In genomic region chr19:10066189-10066500, GRCm38 (mm10) we compare ENCODE assay signal across 22 mouse cellular contexts. TPM values are rescaled to one million over a fixed set of nuclear protein-coding genes. Genes with fewer than 3 reads are reported as not detected.
DNase-seq lines count a peak whose midpoint lies in the region; ATAC-seq and TF ChIP-seq lines count a peak whose summit lies in the region.
"Had no signal": no experiment of that assay in that cellular context is flagged by ENCODE, and none has a peak within 500 bp of the region (broad histone marks: within the 10 kb centered on the region; RNA-seq: fewer than 3 reads in every experiment).

No protein-coding gene starts in this region.

- ATAC-seq in intestine, embryonic 15.5 days, result 0 out of 2 replicates have a peak, but pooled peaks have one; percentile 6
- no peak for ATAC-seq in liver, embryonic 12.5 days
- peak; percentile 9; the same call in 1 of the 2 replicates for ATAC-seq in megakaryocyte-erythroid progenitor cell, adult 5-6 weeks (replicated peaks; ENCODE audit: low FRiP score, low TSS enrichment, poor library complexity, severe bottlenecking)
- ATAC-seq: activated CD4-positive, CD25-positive, alpha-beta regulatory T cell, adult 4 months; forebrain, postnatal 0 days; hindbrain, postnatal 0 days; Patski had no signal

- H3K4me2 ChIP-seq in intestine, embryonic 15.5 days (replicated peaks), result no peak overlapping the region
- H3K4me2 ChIP-seq in liver, embryonic 12.5 days, result no peak overlapping the region
- H3K4me2 ChIP-seq: embryonic facial prominence, embryonic 13.5 days; forebrain, embryonic 12.5 days; heart, embryonic 11.5 days; heart, embryonic 15.5 days; hindbrain, embryonic 13.5 days had no signal

- no peak for TF ChIP-seq POLR2A in liver, adult 2 months (IDR thresholded peaks at IDR 0.05; ENCODE audit: extremely low read depth, insufficient read depth, low read length)

- no peak for TF ChIP-seq CTCF in liver, adult 2 months (IDR thresholded peaks at IDR 0.05; ENCODE audit: low read depth, low read length)

- H3K27me3 ChIP-seq in liver, adult 2 months (ENCODE audit: control insufficient read depth, insufficient read depth, low read length), result no peaks in the 10 kb centered on the region
- H3K27me3 ChIP-seq in intestine, embryonic 15.5 days (replicated peaks), result no peaks in the 10 kb centered on the region
- no peaks in the 10 kb centered on the region for H3K27me3 ChIP-seq in liver, embryonic 12.5 days (replicated peaks)
- H3K27me3 ChIP-seq: embryonic facial prominence, embryonic 13.5 days; forebrain, embryonic 12.5 days; heart, embryonic 15.5 days; hindbrain, embryonic 13.5 days; Patski had no signal

- WGBS in liver, adult 2 months, result 81% methylated on average over 4 of the region's 4 CpGs
- 86% methylated on average over 4 of the region's 4 CpGs for WGBS in intestine, embryonic 15.5 days
- WGBS in liver, embryonic 12.5 days (ENCODE audit: insufficient replicate concordance), result 64% methylated on average over 4 of the region's 4 CpGs

- DNase-seq in liver, adult 2 months (ENCODE audit: extremely low read depth, low read depth, low spot score), result no peak
- no peak for DNase-seq in liver
- DNase-seq in layer of hippocampus, adult 8-10 months (ENCODE audit: low spot score in 2 of 2), result no peak
- no peak for DNase-seq in right cerebral cortex, postnatal 36 days (ENCODE audit: low spot score in 2 of 2)
- DNase-seq in cerebellum, adult 8-10 months, result no peak
- DNase-seq: adrenal gland, postnatal 25 days; cerebellum, adult 18-20 months; cerebellum, postnatal 10 days; forebrain, postnatal 0 days; gastrocnemius, postnatal 25 days; heart, postnatal 14 days had no signal

- H3K9me3 ChIP-seq in intestine, embryonic 15.5 days, result no peaks in the 10 kb centered on the region
- H3K9me3 ChIP-seq in liver, embryonic 12.5 days (replicated peaks), result no peaks in the 10 kb centered on the region
- H3K9me3 ChIP-seq: embryonic facial prominence, embryonic 13.5 days; forebrain, embryonic 12.5 days; heart, embryonic 15.5 days; hindbrain, embryonic 13.5 days had no signal

- peaks cover 52% of the 10 kb centered on the region for H3K4me1 ChIP-seq in liver, adult 2 months (ENCODE audit: control insufficient read depth, insufficient read depth, low read length)
- H3K4me1 ChIP-seq in intestine, embryonic 15.5 days (replicated peaks), result peaks cover 4% of the 10 kb centered on the region
- H3K4me1 ChIP-seq in liver, embryonic 12.5 days, result peaks cover 60% of the 10 kb centered on the region
- H3K4me1 ChIP-seq: embryonic facial prominence, embryonic 13.5 days had no signal

- no peak overlapping the region for H3K4me3 ChIP-seq in liver, adult 2 months (ENCODE audit: insufficient read depth, low read depth, low read length)
- no peak overlapping the region for H3K4me3 ChIP-seq in intestine, embryonic 15.5 days (replicated peaks)
- H3K4me3 ChIP-seq in liver, embryonic 12.5 days, result no peak overlapping the region
- H3K4me3 ChIP-seq: embryonic facial prominence, embryonic 13.5 days; forebrain, embryonic 12.5 days; heart, embryonic 15.5 days; hindbrain, embryonic 13.5 days had no signal

- H3K27ac ChIP-seq in liver, adult 2 months (replicated peaks; ENCODE audit: insufficient read depth, low read depth, low read length), result peak overlapping the region; percentile 37
- H3K27ac ChIP-seq in intestine, embryonic 15.5 days, result 0 out of 2 replicates have a peak overlapping the region, but pooled peaks have one; percentile 11
- H3K27ac ChIP-seq in liver, embryonic 12.5 days, result peak overlapping the region; percentile 55
- H3K27ac ChIP-seq: embryonic facial prominence, embryonic 13.5 days; forebrain, embryonic 12.5 days; heart, embryonic 15.5 days; hindbrain, embryonic 13.5 days; hindbrain, postnatal 0 days had no signal

- peak overlapping the region; percentile 29; the same call in 1 of the 2 replicates for H3K9ac ChIP-seq in liver, adult 2 months (ENCODE audit: low read depth, low read length)
- H3K9ac ChIP-seq in intestine, embryonic 15.5 days, result no peak overlapping the region
- no peak overlapping the region for H3K9ac ChIP-seq in liver, embryonic 12.5 days
- H3K9ac ChIP-seq: embryonic facial prominence, embryonic 13.5 days; forebrain, embryonic 12.5 days; forebrain, postnatal 0 days; heart, embryonic 15.5 days; hindbrain, embryonic 13.5 days had no signal

- H3K36me3 ChIP-seq in liver, adult 2 months (ENCODE audit: control insufficient read depth, insufficient read depth, low read length), result peaks cover 88% of the 10 kb centered on the region
- peaks cover 68% of the 10 kb centered on the region for H3K36me3 ChIP-seq in intestine, embryonic 15.5 days
- H3K36me3 ChIP-seq in liver, embryonic 12.5 days, result peaks cover 96% of the 10 kb centered on the region

- H3K79me2 ChIP-seq in liver, adult 2 months (ENCODE audit: control insufficient read depth, insufficient read depth, low read length), result 0 out of 2 replicates have a peak, but pooled peaks cover 4% of the 10 kb centered on the region

RNA-seq across cellular contexts. Expression of gene Fads3, which starts 24.8 kb away (rescaled TPM):
- 1.4 and 2.8 TPM in 2 replicates for total RNA-seq in liver, adult 2 months (2014; rRNA removed)
- 4.8 TPM in 2 replicates for polyA plus RNA-seq in liver, adult 2 months (2012; rRNA removed)
- 15.1 and 16.3 TPM in 2 replicates for polyA plus RNA-seq in intestine, embryonic 15.5 days (2015; fragmentation: Nextera tagmentation; extraction: Ambion mirVana)
- 6.9 and 10.0 TPM in 2 replicates for polyA plus RNA-seq in liver, embryonic 12.5 days (2016; fragmentation: Nextera tagmentation; extraction: Ambion mirVana)
- total RNA-seq in megakaryocyte-erythroid progenitor cell, adult 5-6 weeks (2014; fragmentation: Nextera tagmentation), result 22.8 and 23.9 TPM in 2 replicates
- total RNA-seq in megakaryocyte-erythroid progenitor cell, adult 5-6 weeks (2017), result 15.9 and 18.7 TPM in 2 replicates
- total RNA-seq in layer of hippocampus, adult 8-10 months (2022), result 10 to 100 TPM; 23.6 to 33.3 (median 25.8) TPM
- polyA plus RNA-seq: activated CD4-positive, CD25-positive, alpha-beta regulatory T cell, adult 4 months had no signal

RNA-seq across cellular contexts. Expression of gene Fads2, which starts 35.4 kb away (rescaled TPM):
- 284 and 293 TPM in 2 replicates for total RNA-seq in liver, adult 2 months (2014; rRNA removed)
- 586 and 618 TPM in 2 replicates for polyA plus RNA-seq in liver, adult 2 months (2012; rRNA removed)
- polyA plus RNA-seq in intestine, embryonic 15.5 days (2015; fragmentation: Nextera tagmentation; extraction: Ambion mirVana), result 194 and 205 TPM in 2 replicates
- polyA plus RNA-seq in liver, embryonic 12.5 days (2016; fragmentation: Nextera tagmentation; extraction: Ambion mirVana), result 88.4 and 89.9 TPM in 2 replicates
- total RNA-seq in megakaryocyte-erythroid progenitor cell, adult 5-6 weeks (2014; fragmentation: Nextera tagmentation), result 67.8 and 78.3 TPM in 2 replicates
- 47.2 and 69.6 TPM in 2 replicates for total RNA-seq in megakaryocyte-erythroid progenitor cell, adult 5-6 weeks (2017)
- total RNA-seq in layer of hippocampus, adult 8-10 months (2022), result 100 to 1,000 TPM; 152 to 168 (median 162) TPM
